Mouse (Mus musculus): Measurements from ENCODE around the gene Klf12.

GRCm38 (mm10) chr14:100200058-100200688, 84.3 kb downstream of the Klf12 start:
- TF ChIP-seq CTCF (IDR thresholded peaks at IDR 0.05; ENCODE audit: borderline replicate concordance, control insufficient read depth, extremely low read depth, insufficient read depth, low read length, poor library complexity) (no peak), POLR2A (IDR thresholded peaks at IDR 0.05; ENCODE audit: control insufficient read depth, extremely low read depth, insufficient read depth, low read length, poor library complexity) (no peak)

Data from thymus, adult 2 months (tissue).